Comparison of ENCODE assay signal across 22 mouse cellular contexts in genomic region chr1:183185560-183185959, GRCm38 (mm10). TPM values are rescaled to one million over a fixed set of nuclear protein-coding genes. Genes with fewer than 3 reads are reported as not detected.
A peak's percentile ranks its signal among the peaks of the same experiment; 100 is the strongest.
DNase-seq lines count a peak whose midpoint lies in the region; ATAC-seq and TF ChIP-seq lines count a peak whose summit lies in the region.
"Had no signal": no experiment of that assay in that cellular context is flagged by ENCODE, and none has a peak within 500 bp of the region (broad histone marks: within the 10 kb centered on the region; RNA-seq: fewer than 3 reads in every experiment).

No protein-coding gene starts in this region.

- H3K27me3 ChIP-seq in liver, adult 2 months (ENCODE audit: control insufficient read depth, insufficient read depth, low read length): no peaks in the 10 kb centered on the region
- no peaks in the 10 kb centered on the region for H3K27me3 ChIP-seq in liver, embryonic 11.5 days (replicated peaks; ENCODE audit: control insufficient read depth, insufficient read depth, low read length)
- H3K27me3 ChIP-seq in midbrain, embryonic 11.5 days (ENCODE audit: control insufficient read depth, insufficient read depth, low read length): no peaks in the 10 kb centered on the region
- H3K27me3 ChIP-seq in midbrain, embryonic 16.5 days (ENCODE audit: control insufficient read depth, insufficient read depth, low read depth, low read length): no peaks in the 10 kb centered on the region
- no peaks in the 10 kb centered on the region for H3K27me3 ChIP-seq in liver, embryonic 16.5 days (ENCODE audit: control insufficient read depth, insufficient read depth, low read depth, low read length)
- H3K27me3 ChIP-seq: embryonic facial prominence, embryonic 13.5 days; embryonic facial prominence, embryonic 15.5 days; forebrain, embryonic 12.5 days had no signal

- no peak for TF ChIP-seq CTCF in liver, adult 2 months (IDR thresholded peaks at IDR 0.05; ENCODE audit: low read depth, low read length)

- H3K27ac ChIP-seq in liver, adult 2 months (replicated peaks; ENCODE audit: insufficient read depth, low read depth, low read length): no peak overlapping the region
- no peak overlapping the region for H3K27ac ChIP-seq in liver, embryonic 11.5 days (ENCODE audit: low read depth, low read length)
- no peak overlapping the region for H3K27ac ChIP-seq in midbrain, embryonic 11.5 days (ENCODE audit: low read depth, low read length)
- no peak overlapping the region for H3K27ac ChIP-seq in midbrain, embryonic 16.5 days (ENCODE audit: low read length)
- H3K27ac ChIP-seq in liver, embryonic 16.5 days (ENCODE audit: low read length): no peak overlapping the region
- H3K27ac ChIP-seq: embryonic facial prominence, embryonic 13.5 days; embryonic facial prominence, embryonic 15.5 days; forebrain, embryonic 10.5 days; forebrain, embryonic 12.5 days had no signal

- ATAC-seq in liver, embryonic 11.5 days (replicated peaks; ENCODE audit: low FRiP score): no peak
- ATAC-seq in midbrain, embryonic 11.5 days (ENCODE audit: low FRiP score): no peak
- no peak for ATAC-seq in midbrain, embryonic 16.5 days
- ATAC-seq in liver, embryonic 16.5 days (ENCODE audit: low read depth): peak; percentile 56
- ATAC-seq: forebrain, embryonic 14.5 days; forebrain, embryonic 16.5 days had no signal

- no peaks in the 10 kb centered on the region for H3K79me2 ChIP-seq in liver, adult 2 months (ENCODE audit: control insufficient read depth, insufficient read depth, low read length)

- H3K36me3 ChIP-seq in liver, adult 2 months (ENCODE audit: control insufficient read depth, insufficient read depth, low read length): no peaks in the 10 kb centered on the region
- H3K36me3 ChIP-seq in liver, embryonic 11.5 days (ENCODE audit: control insufficient read depth, insufficient read depth, low read length): no peaks in the 10 kb centered on the region
- H3K36me3 ChIP-seq in midbrain, embryonic 11.5 days (ENCODE audit: control insufficient read depth, insufficient read depth, low read length): no peaks in the 10 kb centered on the region
- H3K36me3 ChIP-seq in midbrain, embryonic 16.5 days (ENCODE audit: control insufficient read depth, insufficient read depth, low read length): no peaks in the 10 kb centered on the region
- no peaks in the 10 kb centered on the region for H3K36me3 ChIP-seq in liver, embryonic 16.5 days (ENCODE audit: control insufficient read depth, insufficient read depth)
- H3K36me3 ChIP-seq: embryonic facial prominence, embryonic 13.5 days; embryonic facial prominence, embryonic 15.5 days; forebrain, embryonic 10.5 days; forebrain, embryonic 12.5 days had no signal

- no peaks in the 10 kb centered on the region for H3K9me3 ChIP-seq in liver, embryonic 11.5 days (ENCODE audit: control insufficient read depth, low read length)
- no peaks in the 10 kb centered on the region for H3K9me3 ChIP-seq in midbrain, embryonic 11.5 days (ENCODE audit: control insufficient read depth, low read length)
- H3K9me3 ChIP-seq in midbrain, embryonic 16.5 days (replicated peaks; ENCODE audit: control insufficient read depth, low read length, poor library complexity, severe bottlenecking): no peaks in the 10 kb centered on the region
- H3K9me3 ChIP-seq in liver, embryonic 16.5 days (replicated peaks; ENCODE audit: control insufficient read depth, low read length): no peaks in the 10 kb centered on the region
- H3K9me3 ChIP-seq: embryonic facial prominence, embryonic 13.5 days; embryonic facial prominence, embryonic 15.5 days; forebrain, embryonic 10.5 days; forebrain, embryonic 12.5 days had no signal

- H3K4me1 ChIP-seq in liver, adult 2 months (ENCODE audit: control insufficient read depth, insufficient read depth, low read length): no peaks in the 10 kb centered on the region
- H3K4me1 ChIP-seq in liver, embryonic 11.5 days (replicated peaks; ENCODE audit: control insufficient read depth, insufficient read depth, low read length): peaks cover 6% of the 10 kb centered on the region
- peaks cover 10% of the 10 kb centered on the region for H3K4me1 ChIP-seq in midbrain, embryonic 11.5 days (ENCODE audit: control insufficient read depth, insufficient read depth, low read length)
- H3K4me1 ChIP-seq in midbrain, embryonic 16.5 days (ENCODE audit: control insufficient read depth, insufficient read depth, low read length): peaks cover 16% of the 10 kb centered on the region
- H3K4me1 ChIP-seq in liver, embryonic 16.5 days (ENCODE audit: control insufficient read depth, low read depth, low read length): no peaks in the 10 kb centered on the region; the same call in 1 of the 2 replicates

- 65% methylated on average over 6 of the region's 6 CpGs for WGBS in liver, adult 2 months
- 78% methylated on average over 6 of the region's 6 CpGs for WGBS in liver, embryonic 11.5 days
- WGBS in midbrain, embryonic 11.5 days: 88% methylated on average over 6 of the region's 6 CpGs
- WGBS in midbrain, embryonic 16.5 days: 85% methylated on average over 6 of the region's 6 CpGs
- WGBS in liver, embryonic 16.5 days (ENCODE audit: insufficient replicate concordance): 65% methylated on average over 6 of the region's 6 CpGs

- no peak overlapping the region for H3K4me2 ChIP-seq in liver, embryonic 11.5 days
- H3K4me2 ChIP-seq in midbrain, embryonic 11.5 days: no peak overlapping the region
- no peak overlapping the region for H3K4me2 ChIP-seq in midbrain, embryonic 16.5 days (ENCODE audit: low read length)
- H3K4me2 ChIP-seq in liver, embryonic 16.5 days (ENCODE audit: low read depth, low read length): no peak overlapping the region
- H3K4me2 ChIP-seq: embryonic facial prominence, embryonic 13.5 days; embryonic facial prominence, embryonic 15.5 days; forebrain, embryonic 12.5 days had no signal

- peak; percentile 17 for DNase-seq in liver, adult 2 months (ENCODE audit: extremely low read depth, low read depth, low spot score)
- DNase-seq in liver, embryonic 11.5 days (ENCODE audit: low spot score): no peak
- peak; percentile 51 for DNase-seq in midbrain, embryonic 11.5 days (ENCODE audit: low spot score, missing footprints)
- no peak for DNase-seq in embryo, embryonic 11 days
- no peak for DNase-seq in adipocyte (ENCODE audit: low spot score)
- DNase-seq: adrenal gland, adult 8-10 months; adrenal gland, postnatal 14 days; adrenal gland, postnatal 36 days; cerebellum, adult 11-12 months; cerebellum, adult 2 months; cerebellum, adult 9-10 months; cerebellum, postnatal 10 days; cerebellum, postnatal 25 days had no signal

- H3K9ac ChIP-seq in liver, adult 2 months (ENCODE audit: low read depth, low read length): no peak overlapping the region
- H3K9ac ChIP-seq in liver, embryonic 11.5 days (ENCODE audit: low read depth, low read length): no peak overlapping the region
- H3K9ac ChIP-seq in midbrain, embryonic 11.5 days (ENCODE audit: low read length): no peak overlapping the region
- no peak overlapping the region for H3K9ac ChIP-seq in midbrain, embryonic 16.5 days (ENCODE audit: low read depth, low read length)
- H3K9ac ChIP-seq in liver, embryonic 16.5 days (ENCODE audit: low read depth, low read length): no peak overlapping the region
- H3K9ac ChIP-seq: embryonic facial prominence, embryonic 13.5 days; embryonic facial prominence, embryonic 15.5 days; forebrain, embryonic 12.5 days had no signal

- no peak for TF ChIP-seq POLR2A in liver, adult 2 months (IDR thresholded peaks at IDR 0.05; ENCODE audit: extremely low read depth, insufficient read depth, low read length)

- H3K4me3 ChIP-seq in liver, adult 2 months (ENCODE audit: insufficient read depth, low read depth, low read length): no peak overlapping the region
- H3K4me3 ChIP-seq in liver, embryonic 11.5 days (ENCODE audit: low read depth, low read length): no peak overlapping the region
- H3K4me3 ChIP-seq in midbrain, embryonic 11.5 days (ENCODE audit: low read depth, low read length): no peak overlapping the region
- H3K4me3 ChIP-seq in midbrain, embryonic 16.5 days (ENCODE audit: low read depth, low read length): no peak overlapping the region
- no peak overlapping the region for H3K4me3 ChIP-seq in liver, embryonic 16.5 days (ENCODE audit: low read depth, low read length)
- H3K4me3 ChIP-seq: embryonic facial prominence, embryonic 13.5 days; embryonic facial prominence, embryonic 15.5 days; erythroblast, embryonic 14.5 days; forebrain, embryonic 10.5 days; forebrain, embryonic 12.5 days had no signal

RNA-seq across cellular contexts. Expression of gene Disp1, which starts 35.8 kb away (rescaled TPM):
- total RNA-seq in liver, adult 2 months (2014; rRNA removed): 0.83 and 1.1 TPM in 2 replicates
- 1.9 and 3.4 TPM in 2 replicates for polyA plus RNA-seq in liver, adult 2 months (2012; rRNA removed)
- 7.7 and 7.8 TPM in 2 replicates for polyA plus RNA-seq in liver, embryonic 11.5 days (2014; fragmentation: Nextera tagmentation; extraction: Ambion mirVana)
- polyA plus RNA-seq in midbrain, embryonic 11.5 days (2014; fragmentation: Nextera tagmentation; extraction: Ambion mirVana): 8.8 and 9.3 TPM in 2 replicates
- polyA plus RNA-seq in midbrain, embryonic 16.5 days (2015; fragmentation: Nextera tagmentation; extraction: Ambion mirVana): 7.6 and 10.3 TPM in 2 replicates
- polyA plus RNA-seq in liver, embryonic 16.5 days (2015; fragmentation: Nextera tagmentation; extraction: Ambion mirVana): 3.0 and 3.3 TPM in 2 replicates

Comparison
In these comparisons a context has a peak if more than half of its experiments do, and no peak if none do; other contexts are left out.
1. DNase-seq: peak in liver, adult 2 months (single experiment) and midbrain, embryonic 11.5 days (single experiment); none in liver, embryonic 11.5 days (single experiment), embryo, embryonic 11 days (single experiment) and adipocyte (single experiment).